Mouse (Mus musculus) telencephalon, adult 2 months (tissue): ENCODE measurements at regions not wholly inside any gene's neighbourhood (a gene's known extent, or its start where the extent isn't known, plus 50 kb on each side); places are given as distances from the start of the nearest gene placed in this dataset.

ENCODE experiments used
- DNase-seq: peaks from one replicate; pipeline ENCODE4 v3.0.0-alpha.2; 2011; ENCODE audit warnings: low read depth, low spot score

DNA sequence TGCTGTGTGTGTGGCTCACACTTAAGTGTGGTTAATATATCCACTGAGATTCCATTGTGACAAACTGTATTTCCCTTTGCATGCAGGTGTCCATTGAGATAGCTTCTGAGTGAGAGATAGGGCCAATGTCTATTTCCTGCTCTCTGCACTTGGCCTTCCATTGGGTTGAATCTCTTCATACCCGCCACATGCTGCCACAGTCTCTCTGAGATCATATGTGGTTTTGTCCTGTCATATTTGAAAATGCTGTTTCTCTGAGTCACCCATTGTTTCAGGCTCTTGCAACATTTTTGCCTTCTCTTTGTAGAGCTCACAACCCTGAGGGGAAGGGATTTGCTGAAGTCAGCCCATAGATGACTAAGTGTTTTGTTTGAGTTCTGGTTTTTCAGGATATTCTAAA is 2081.3 kb downstream of the Olfm4 start:
- DNase-seq: no peak

DNA sequence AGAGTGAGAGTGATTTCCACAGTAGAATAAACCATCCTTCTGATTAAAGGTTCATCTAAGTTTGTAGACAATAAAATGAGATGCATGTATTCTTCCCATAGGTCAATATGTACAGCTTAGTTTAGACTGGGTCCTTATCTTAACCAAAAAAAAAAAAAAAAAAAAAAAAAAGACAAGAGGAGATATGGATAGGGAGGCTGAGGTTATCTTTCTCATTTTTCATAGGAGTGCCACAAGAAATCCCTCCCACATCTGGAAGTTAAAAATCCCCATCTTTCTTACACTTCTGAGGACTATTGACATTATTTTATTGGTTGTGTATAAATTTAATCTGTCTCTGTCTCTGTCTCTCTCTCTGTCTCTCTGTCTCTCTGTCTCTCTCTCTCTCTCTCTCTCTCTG is 2117.8 kb downstream of the Olfm4 start:
- DNase-seq: no peak

DNA sequence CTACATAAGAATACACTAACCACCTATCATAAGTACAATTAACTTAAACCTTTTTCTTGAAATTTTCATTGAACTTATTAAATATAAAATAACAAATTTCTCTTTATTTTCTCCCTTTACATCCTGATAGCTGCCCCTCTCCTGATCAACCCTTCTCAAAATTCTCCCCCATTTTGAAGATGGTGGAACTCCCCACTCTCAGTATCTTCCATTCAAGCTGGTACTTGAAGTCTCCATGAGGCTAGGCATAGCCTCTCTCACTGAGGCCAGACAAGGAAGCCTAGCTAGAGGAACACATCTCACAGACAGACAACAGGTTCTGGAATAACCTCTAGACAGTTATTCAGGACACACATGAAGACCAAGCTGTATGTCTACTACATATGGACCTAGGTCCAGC is 2129.0 kb downstream of the Olfm4 start:
- no peak for DNase-seq

- DNase-seq: peak; percentile 31
Observed at GRCm38 (mm10) chr14:82148827-82149498, 2165.1 kb downstream of the Olfm4 start.

- no peak for DNase-seq
Observed at GRCm38 (mm10) chr14:82185334-82185733, 2201.5 kb downstream of the Olfm4 start.

DNA sequence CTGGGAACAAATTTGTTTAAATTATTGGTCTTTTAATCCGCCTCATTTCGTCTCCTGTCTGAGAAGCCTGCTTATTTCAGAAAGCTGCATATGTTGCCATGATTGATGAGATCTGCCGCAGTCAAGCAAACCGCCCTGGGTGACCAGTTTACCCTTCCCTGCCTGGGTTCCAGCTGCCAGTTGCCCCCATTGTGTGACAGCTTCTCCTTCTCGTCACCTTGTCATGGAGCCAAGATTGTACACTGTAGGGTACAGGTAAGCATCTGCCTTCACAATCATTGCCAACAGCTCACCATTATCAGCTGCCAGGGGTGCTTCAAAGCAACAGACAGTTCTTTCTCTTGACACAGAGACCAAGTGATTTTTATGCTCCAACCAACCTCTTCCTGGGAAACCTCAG is 2226.5 kb downstream of the Olfm4 start:
- DNase-seq: no peak

DNA sequence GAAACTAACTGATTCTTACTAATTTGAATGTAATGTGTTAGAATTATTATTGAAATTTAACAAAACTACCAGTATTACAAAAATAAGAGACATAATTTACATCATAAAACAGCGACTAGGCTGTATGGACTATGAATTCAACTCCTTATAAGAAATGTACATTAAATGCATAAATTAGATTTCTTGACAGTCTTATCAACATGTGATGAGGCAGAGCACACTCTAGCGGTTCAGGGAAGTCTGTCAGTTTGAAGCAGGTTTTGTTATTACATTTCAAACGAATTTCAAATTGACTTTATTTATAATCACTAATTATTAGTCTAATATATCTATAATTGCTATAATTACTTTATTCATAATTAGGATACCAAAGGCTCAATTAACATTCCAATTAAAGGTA is 2214.8 kb upstream of the Pcdh17 start:
- DNase-seq: no peak

- DNase-seq: no peak
Observed at GRCm38 (mm10) chr14:82236238-82236637, 2207.1 kb upstream of the Pcdh17 start.

- DNase-seq: no peak
Observed at GRCm38 (mm10) chr14:82243321-82243720, 2200.0 kb upstream of the Pcdh17 start.

DNA sequence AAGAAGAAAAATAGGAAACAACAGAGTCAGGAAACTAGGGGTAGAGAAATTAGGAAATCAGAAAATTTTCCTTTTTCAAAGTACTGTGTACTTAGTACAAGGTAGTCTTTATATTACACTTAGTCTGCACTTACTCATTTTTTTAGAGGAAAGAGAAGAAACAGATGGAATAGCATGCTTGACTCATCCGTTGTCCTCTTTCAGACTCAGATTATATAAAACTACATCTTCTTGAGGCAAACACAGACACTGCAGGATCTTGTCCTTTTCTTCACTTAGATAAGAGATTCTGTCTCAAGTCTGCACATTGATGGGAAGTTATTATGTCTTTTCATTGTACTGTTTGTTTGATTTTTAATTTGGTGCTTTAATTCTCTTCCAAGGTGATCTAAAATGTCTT is 2198.5 kb upstream of the Pcdh17 start:
- peak; percentile 43 for DNase-seq
